Mouse (Mus musculus) hindbrain, embryonic 14.5 days (tissue): ENCODE measurements at regions not wholly inside any gene's neighbourhood (a gene's known extent, or its start where the extent isn't known, plus 50 kb on each side); places are given as distances from the start of the nearest gene placed in this dataset.

Source experiments
- ATAC-seq: fragments of 200-750 bp; cut with Nextera tagmentation; 2 replicates; pipeline ENCODE4 v1.8.0; 2017; ENCODE audit warnings: moderate number of reproducible peaks, mild to moderate bottlenecking, moderate TSS enrichment, moderate library complexity; ENCODE audit not compliant: low FRiP score
- DNase-seq: peaks from one replicate; pipeline ENCODE4 v3.0.0-alpha.2; 2015; ENCODE audit warnings: low spot score
- H3K27ac ChIP-seq: fragments of 300-500 bp; sonication (generic); 2 replicates; pipeline ENCODE4 v1.5.1; 2014; ENCODE audit warnings: mild to moderate bottlenecking, moderate library complexity
- H3K27me3 ChIP-seq: fragments of 300-500 bp; sonication (generic); 2 replicates; pipeline ENCODE4 v1.6.1; 2014; ENCODE audit warnings: mild to moderate bottlenecking, low read length, mixed read lengths; ENCODE audit not compliant: control insufficient read depth, insufficient read depth
- H3K36me3 ChIP-seq: fragments of 300-500 bp; sonication (generic); replicated peaks from 2 replicates; pipeline ENCODE4 v1.6.1; 2014; ENCODE audit not compliant: control insufficient read depth, insufficient read depth
- H3K4me1 ChIP-seq: fragments of 300-500 bp; sonication (generic); replicated peaks from 2 replicates; pipeline ENCODE4 v1.6.1; 2014; ENCODE audit warnings: antibody characterized with exemption, low read length, mixed read lengths; ENCODE audit not compliant: control insufficient read depth, insufficient read depth
- H3K4me2 ChIP-seq: fragments of 300-500 bp; sonication (generic); replicated peaks from 2 replicates; pipeline ENCODE4 v1.6.1; 2014; ENCODE audit warnings: mild to moderate bottlenecking, moderate library complexity
- H3K4me3 ChIP-seq: fragments of 300-500 bp; sonication (generic); replicated peaks from 2 replicates; pipeline ENCODE4 v1.5.1; 2014; ENCODE audit warnings: mild to moderate bottlenecking, low read length
- H3K9ac ChIP-seq: fragments of 300-500 bp; sonication (generic); 2 replicates; pipeline ENCODE4 v1.6.1; 2014
- H3K9me3 ChIP-seq: fragments of 300-500 bp; sonication (generic); 2 replicates; pipeline ENCODE4 v1.6.1; 2016; ENCODE audit warnings: low read length; ENCODE audit not compliant: control insufficient read depth
- WGBS: fragments of 180-500 bp; shearing (Covaris S2); extraction: QIAGEN DNeasy Blood & Tissue Kit; methylation state at CpG from one replicate; pipeline ENCODE4 v1.1.7; 2014; 5-methylcytosine and 5-hydroxymethylcytosine counted together

- no peak for DNase-seq
- WGBS = 86% methylated on average over 5 of the region's 5 CpGs
Observed at GRCm38 (mm10) chr13:47580144-47580543, 457.7 kb downstream of the Rnf144b start.

GRCm38 (mm10) chr13:47585158-47585557, 462.7 kb downstream of the Rnf144b start:
- H3K4me3 ChIP-seq = no peak overlapping the region
- no peak overlapping the region for H3K27ac ChIP-seq
- H3K27me3 ChIP-seq = no peaks in the 10 kb centered on the region
- no peak overlapping the region for H3K9ac ChIP-seq
- no peaks in the 10 kb centered on the region for H3K9me3 ChIP-seq
- H3K36me3 ChIP-seq = no peaks in the 10 kb centered on the region
- no peak overlapping the region for H3K4me2 ChIP-seq
- ATAC-seq = no peak
- no peak for DNase-seq
- 70% methylated on average over 1 of the region's 1 CpGs for WGBS
- H3K4me1 ChIP-seq = no peaks in the 10 kb centered on the region

More at GRCm38 (mm10) chr13:47580144-47580543, 457.7 kb downstream of the Rnf144b start:
- ATAC-seq = no peak
- Histone ChIP-seq H3K27me3 (no peaks in the 10 kb centered on the region), H3K9me3 (no peaks in the 10 kb centered on the region), H3K27ac (no peak overlapping the region), H3K36me3 (no peaks in the 10 kb centered on the region), H3K4me2 (no peak overlapping the region), H3K4me3 (no peak overlapping the region), H3K9ac (no peak overlapping the region), H3K4me1 (no peaks in the 10 kb centered on the region)

GRCm38 (mm10) chr13:47602646-47603045, 480.2 kb downstream of the Rnf144b start:
- H3K4me3 ChIP-seq = no peak overlapping the region
- no peak overlapping the region for H3K9ac ChIP-seq
- ATAC-seq (no peak), DNase-seq (no peak)
- peaks cover 7% of the 10 kb centered on the region; the same call in 1 of the 2 replicates for H3K4me1 ChIP-seq
- H3K27ac ChIP-seq = no peak overlapping the region
- H3K36me3 ChIP-seq = no peaks in the 10 kb centered on the region
- H3K27me3 ChIP-seq = no peaks in the 10 kb centered on the region
- no peak overlapping the region for H3K4me2 ChIP-seq
- no peaks in the 10 kb centered on the region for H3K9me3 ChIP-seq
- 34% methylated on average over 1 of the region's 1 CpGs for WGBS

- Histone ChIP-seq H3K36me3 (no peaks in the 10 kb centered on the region), H3K4me2 (no peak overlapping the region), H3K4me3 (no peak overlapping the region), H3K4me1 (peaks cover 6% of the 10 kb centered on the region), H3K9ac (no peak overlapping the region), H3K9me3 (no peaks in the 10 kb centered on the region), H3K27ac (no peak overlapping the region), H3K27me3 (no peaks in the 10 kb centered on the region)
- ATAC-seq (no peak), DNase-seq (no peak)
- 88% methylated on average over 4 of the region's 4 CpGs for WGBS
Observed at GRCm38 (mm10) chr13:47611439-47611838, 489.0 kb downstream of the Rnf144b start.

GRCm38 (mm10) chr13:47636511-47637103, 514.2 kb downstream of the Rnf144b start:
- Histone ChIP-seq H3K36me3 (no peaks in the 10 kb centered on the region), H3K4me2 (no peak overlapping the region), H3K9me3 (no peaks in the 10 kb centered on the region), H3K9ac (0 out of 2 replicates have a peak overlapping the region, but pooled peaks have one; percentile 16), H3K4me1 (peaks cover 11% of the 10 kb centered on the region; the same call in 1 of the 2 replicates), H3K27ac (no peak overlapping the region), H3K27me3 (no peaks in the 10 kb centered on the region), H3K4me3 (no peak overlapping the region)
- ATAC-seq (no peak; the same call in 1 of the 2 replicates), DNase-seq (no peak)
- WGBS = 16% methylated on average over 8 of the region's 8 CpGs

- Histone ChIP-seq H3K36me3 (no peaks in the 10 kb centered on the region), H3K4me1 (0 out of 2 replicates have a peak, but pooled peaks cover 4% of the 10 kb centered on the region), H3K27ac (no peak overlapping the region), H3K4me3 (no peak overlapping the region), H3K9ac (no peak overlapping the region), H3K27me3 (no peaks in the 10 kb centered on the region), H3K9me3 (no peaks in the 10 kb centered on the region), H3K4me2 (no peak overlapping the region)
- WGBS = 89% methylated on average over 10 of the region's 10 CpGs
- no peak for ATAC-seq
- no peak for DNase-seq
Observed at GRCm38 (mm10) chr13:47642341-47642740, 519.9 kb downstream of the Rnf144b start.

- Histone ChIP-seq H3K9me3 (no peaks in the 10 kb centered on the region), H3K9ac (no peak overlapping the region), H3K27me3 (no peaks in the 10 kb centered on the region), H3K36me3 (no peaks in the 10 kb centered on the region), H3K4me2 (no peak overlapping the region), H3K27ac (0 out of 2 replicates have a peak overlapping the region, but pooled peaks have one; percentile 5), H3K4me3 (no peak overlapping the region), H3K4me1 (peaks cover 8% of the 10 kb centered on the region; the same call in 1 of the 2 replicates)
- ATAC-seq (no peak), DNase-seq (no peak)
- 41% methylated on average over 10 of the region's 10 CpGs for WGBS
Observed at GRCm38 (mm10) chr13:47645081-47645480, 522.6 kb downstream of the Rnf144b start.

GRCm38 (mm10) chr13:47647693-47648092, 525.2 kb downstream of the Rnf144b start:
- no peaks in the 10 kb centered on the region for H3K36me3 ChIP-seq
- WGBS = 67% methylated on average over 5 of the region's 5 CpGs
- no peak overlapping the region for H3K9ac ChIP-seq
- no peak overlapping the region for H3K4me3 ChIP-seq
- DNase-seq = no peak
- peaks cover 8% of the 10 kb centered on the region; the same call in 1 of the 2 replicates for H3K4me1 ChIP-seq
- H3K27me3 ChIP-seq = no peaks in the 10 kb centered on the region
- no peaks in the 10 kb centered on the region for H3K9me3 ChIP-seq
- H3K27ac ChIP-seq = no peak overlapping the region
- no peak overlapping the region for H3K4me2 ChIP-seq
- no peak for ATAC-seq

GRCm38 (mm10) chr13:47650093-47650492, 527.6 kb downstream of the Rnf144b start:
- H3K9me3 ChIP-seq = no peaks in the 10 kb centered on the region
- no peak for ATAC-seq
- H3K9ac ChIP-seq = no peak overlapping the region
- H3K4me3 ChIP-seq = no peak overlapping the region
- H3K27ac ChIP-seq = peak overlapping the region; percentile 36; the same call in 1 of the 2 replicates
- peaks cover 4% of the 10 kb centered on the region; the same call in 1 of the 2 replicates for H3K4me1 ChIP-seq
- no peaks in the 10 kb centered on the region for H3K27me3 ChIP-seq
- DNase-seq = no peak
- 71% methylated on average over 13 of the region's 13 CpGs for WGBS
- H3K36me3 ChIP-seq = no peaks in the 10 kb centered on the region
- H3K4me2 ChIP-seq = peak overlapping the region; percentile 31
